Mouse (Mus musculus) heart, adult 9 months (tissue): Measurements from ENCODE around the gene Pnma5.

Experiments
- DNase-seq, 2 experiments: peaks; one replicate each; pipeline ENCODE4 v3.0.0; 2022; ENCODE audit warnings: low spot score in 2 of 2

The Pnma5 gene

GRCm38 (mm10) chrX:72985607-72986006 lies 51.3 kb downstream of the Pnma5 start:
- no peak for DNase-seq
